Mouse (Mus musculus) hindbrain, embryonic 16.5 days (tissue): ENCODE measurements around the gene Rpl6. TPM values are rescaled to one million over a fixed set of nuclear protein-coding genes. Genes with fewer than 3 reads are reported as not detected.
A peak's percentile ranks its signal among the peaks of the same experiment; 100 is the strongest.

Experiments used
- ATAC-seq: fragments of 200-750 bp; cut with Nextera tagmentation; 2 replicates; pipeline ENCODE4 v1.8.0; 2017; ENCODE audit warnings: moderate TSS enrichment, moderate library complexity
- H3K27ac ChIP-seq: fragments of 300-500 bp; sonication (generic); 2 replicates; pipeline ENCODE4 v1.5.1; 2014; ENCODE audit warnings: low read depth, mild to moderate bottlenecking, control low read depth, low read length, moderate library complexity
- H3K27me3 ChIP-seq: fragments of 300-500 bp; sonication (generic); replicated peaks from 2 replicates; pipeline ENCODE4 v1.6.1; 2014; ENCODE audit warnings: low read length; ENCODE audit not compliant: control insufficient read depth, insufficient read depth
- H3K36me3 ChIP-seq: fragments of 300-500 bp; sonication (generic); 2 replicates; pipeline ENCODE4 v1.6.1; 2014; ENCODE audit warnings: mild to moderate bottlenecking, low read length, moderate library complexity, mixed read lengths; ENCODE audit not compliant: control insufficient read depth, insufficient read depth
- H3K4me1 ChIP-seq: fragments of 300-500 bp; sonication (generic); 2 replicates; pipeline ENCODE4 v1.6.1; 2014; ENCODE audit warnings: low read depth, low read length; ENCODE audit not compliant: control insufficient read depth, insufficient read depth
- H3K4me2 ChIP-seq: fragments of 300-500 bp; sonication (generic); 2 replicates; pipeline ENCODE4 v1.6.1; 2014; ENCODE audit warnings: mild to moderate bottlenecking, low read length, control low read depth, moderate library complexity
- H3K4me3 ChIP-seq: fragments of 300-500 bp; sonication (generic); 2 replicates; pipeline ENCODE4 v1.5.1; 2014; ENCODE audit warnings: mild to moderate bottlenecking, low read length, control low read depth, moderate library complexity
- H3K9ac ChIP-seq: fragments of 300-500 bp; sonication (generic); 2 replicates; pipeline ENCODE4 v1.6.1; 2014; ENCODE audit warnings: low read depth, mild to moderate bottlenecking, control low read depth, low read length, moderate library complexity
- H3K9me3 ChIP-seq: fragments of 300-500 bp; sonication (generic); 2 replicates; pipeline ENCODE4 v1.6.1; 2014; ENCODE audit warnings: mild to moderate bottlenecking, low read length, moderate library complexity; ENCODE audit not compliant: control insufficient read depth
- WGBS: fragments of 180-500 bp; shearing (Covaris S2); extraction: QIAGEN DNeasy Blood & Tissue Kit; methylation state at CpG from one replicate; pipeline ENCODE4 v1.1.7; 2014; 5-methylcytosine and 5-hydroxymethylcytosine counted together
- polyA plus RNA-seq: library from polyadenylated mRNA; unstranded; fragments of >200 nt; fragmentation: Nextera tagmentation; extraction: Ambion mirVana; gene quantifications from 2 replicates; pipeline ENCODE4 v1.2.1, GENCODE M21; 2015

Rpl6 gene
- polyA plus RNA-seq, 1 experiment from 2014 or later, result 318 TPM

DNA sequence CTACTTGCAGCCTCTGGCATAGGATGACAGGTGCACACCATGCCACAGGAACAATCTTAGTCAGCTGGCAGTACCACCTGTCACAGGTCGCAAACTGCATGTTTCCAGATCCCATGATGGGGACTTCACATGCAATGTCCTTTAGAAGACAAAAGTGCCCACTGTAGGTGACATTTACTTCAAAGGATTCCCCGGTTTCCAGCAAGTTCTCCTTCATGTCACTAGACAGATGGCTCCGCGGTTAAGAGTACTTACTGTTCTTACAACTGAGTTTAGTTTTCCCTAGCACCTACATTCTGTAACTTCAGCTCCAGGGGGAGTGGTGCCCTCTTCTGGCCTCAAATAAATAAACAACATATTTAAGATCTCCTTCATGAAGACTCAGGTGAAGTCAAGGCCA, 31.4 kb upstream of the Rpl6 start:
- Histone ChIP-seq H3K9ac (no peak overlapping the region), H3K9me3 (no peaks in the 10 kb centered on the region), H3K4me1 (no peaks in the 10 kb centered on the region), H3K4me2 (no peak overlapping the region), H3K36me3 (peaks cover 3% of the 10 kb centered on the region; the same call in 1 of the 2 replicates), H3K4me3 (no peak overlapping the region), H3K27ac (no peak overlapping the region), H3K27me3 (no peaks in the 10 kb centered on the region)
- 89% methylated on average over 4 of the region's 4 CpGs for WGBS
- ATAC-seq, result 0 out of 2 replicates have a peak, but pooled peaks have one; percentile 27

DNA sequence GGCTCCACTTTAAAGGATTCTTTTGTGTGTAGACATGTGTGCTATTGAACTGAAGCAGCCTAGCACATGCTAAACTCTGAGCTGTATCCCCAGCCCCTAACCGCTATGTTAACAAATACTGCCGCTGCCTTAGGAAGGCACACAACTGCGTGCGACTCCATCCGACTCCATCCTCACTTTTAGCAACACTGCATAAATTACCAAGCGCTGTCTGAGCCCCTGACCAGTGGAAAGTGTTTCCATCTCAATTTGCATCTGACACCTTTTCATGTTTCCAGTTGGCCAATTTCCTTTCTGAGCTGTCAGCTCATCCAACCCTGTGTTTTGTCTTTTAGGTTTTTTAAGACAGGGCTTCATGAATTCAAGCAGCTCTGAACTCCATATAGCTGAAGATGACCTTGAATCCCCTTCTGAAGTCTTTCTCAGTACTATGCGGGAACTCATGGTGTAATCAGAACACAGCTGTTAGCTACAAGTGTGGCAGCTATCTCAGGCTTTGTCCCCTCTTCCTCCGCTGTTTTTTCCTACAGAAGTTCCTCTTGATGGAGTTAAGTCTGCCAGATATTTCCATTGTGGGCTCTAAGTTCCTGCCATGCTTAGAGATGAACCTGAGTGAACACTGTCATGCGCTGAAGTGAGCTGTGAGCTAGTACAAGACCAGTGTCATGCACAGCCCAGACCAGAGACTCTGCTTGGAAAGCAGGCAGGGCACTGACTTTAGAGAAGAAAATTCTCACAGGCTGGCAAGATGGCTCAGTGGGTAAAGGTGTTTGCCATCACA, 25.0 kb upstream of the Rpl6 start:
- peaks cover 14% of the 10 kb centered on the region for H3K4me1 ChIP-seq
- no peaks in the 10 kb centered on the region for H3K27me3 ChIP-seq
- WGBS, result 65% methylated on average over 9 of the region's 9 CpGs
- H3K4me2 ChIP-seq, result no peak overlapping the region
- no peak for ATAC-seq
- H3K9ac ChIP-seq, result no peak overlapping the region
- H3K9me3 ChIP-seq, result no peaks in the 10 kb centered on the region
- no peaks in the 10 kb centered on the region for H3K36me3 ChIP-seq
- no peak overlapping the region for H3K27ac ChIP-seq
- H3K4me3 ChIP-seq, result no peak overlapping the region

DNA sequence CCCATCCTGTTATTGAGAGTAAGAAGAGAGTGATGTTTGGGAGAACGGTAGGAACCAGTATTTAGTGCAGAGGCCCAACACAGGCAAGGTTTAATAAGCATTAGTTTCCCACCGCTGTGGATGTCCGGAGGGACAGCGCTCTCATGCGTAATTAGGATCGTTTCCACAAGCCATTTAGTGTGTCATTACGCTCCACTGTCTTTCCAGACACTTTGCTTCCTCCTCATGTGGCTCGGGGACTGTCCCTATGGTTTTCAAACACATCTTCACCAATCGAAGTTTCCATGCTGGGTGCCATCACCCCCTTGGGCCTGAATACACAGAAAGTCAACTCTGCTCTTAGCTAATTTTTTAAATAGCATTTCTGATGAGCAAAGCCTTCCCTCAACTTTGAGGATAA, 21.0 kb upstream of the Rpl6 start:
- H3K4me3 ChIP-seq, result no peak overlapping the region
- H3K4me1 ChIP-seq, result peaks cover 44% of the 10 kb centered on the region

DNA sequence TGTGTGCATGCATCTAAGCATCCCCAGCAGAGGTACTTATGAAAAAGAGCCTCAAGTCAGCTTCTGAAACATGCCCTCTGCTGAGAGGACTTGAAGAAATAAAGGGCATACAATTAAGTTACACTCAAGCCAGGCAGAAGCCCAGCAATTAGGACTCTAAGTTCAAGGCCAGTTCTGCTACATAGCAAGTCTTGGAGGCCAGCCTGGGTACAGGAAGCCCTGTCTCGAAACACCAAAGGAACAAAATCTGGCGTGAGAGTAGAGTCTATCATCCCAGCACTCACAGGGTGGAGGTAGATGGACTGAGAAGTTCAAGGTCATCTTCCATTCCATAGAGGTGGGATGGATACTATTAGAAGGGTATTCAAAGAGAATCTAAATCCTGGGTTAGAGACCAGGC, 19.9 kb upstream of the Rpl6 start:
- H3K27ac ChIP-seq, result no peak overlapping the region

More for the DNA sequence above, 21.0 kb upstream of the Rpl6 start:
- no peak overlapping the region for H3K27ac ChIP-seq
- no peak for ATAC-seq
- H3K9me3 ChIP-seq, result no peaks in the 10 kb centered on the region
- no peak overlapping the region for H3K4me2 ChIP-seq
- no peak overlapping the region for H3K9ac ChIP-seq
- WGBS, result 59% methylated on average over 9 of the region's 9 CpGs
- no peaks in the 10 kb centered on the region for H3K27me3 ChIP-seq
- no peaks in the 10 kb centered on the region for H3K36me3 ChIP-seq

DNA sequence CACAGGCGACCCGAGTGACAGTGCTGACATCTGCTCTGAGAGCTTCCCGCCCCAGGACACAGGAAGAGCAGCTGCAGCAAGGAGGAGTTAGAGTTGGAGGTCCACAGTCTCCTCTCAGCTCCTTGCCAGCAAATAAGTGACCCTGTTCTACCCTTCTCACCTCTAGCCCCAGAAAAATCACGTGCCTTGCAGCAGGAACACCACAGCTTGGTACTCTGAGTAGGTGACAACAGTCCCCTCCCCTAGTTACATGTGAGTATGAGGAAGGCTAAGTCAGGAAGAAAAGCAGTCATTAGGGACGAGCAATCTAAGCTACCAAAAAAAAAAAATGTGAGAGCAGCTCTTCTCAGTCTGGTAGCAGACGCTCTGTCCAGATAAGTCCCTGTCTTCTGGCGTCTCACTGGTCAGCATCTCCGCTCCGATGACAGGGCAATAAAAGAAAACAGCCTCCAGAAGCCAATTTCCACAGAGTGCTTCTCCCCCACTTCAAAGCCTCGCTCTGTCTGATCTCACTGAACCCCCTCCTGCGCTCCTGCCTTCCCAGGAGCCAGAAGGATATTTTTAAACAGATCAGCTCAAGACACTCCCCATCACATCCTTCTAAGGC, 19.2 kb upstream of the Rpl6 start:
- H3K27ac ChIP-seq, result peak overlapping the region; percentile 64; the same call in 1 of the 2 replicates
- WGBS, result 43% methylated on average over 11 of the region's 11 CpGs
- H3K9ac ChIP-seq, result no peak overlapping the region
- H3K4me2 ChIP-seq, result no peak overlapping the region
- H3K4me1 ChIP-seq, result peaks cover 49% of the 10 kb centered on the region
- no peaks in the 10 kb centered on the region for H3K9me3 ChIP-seq
- H3K27me3 ChIP-seq, result no peaks in the 10 kb centered on the region
- peak; percentile 32; the same call in 1 of the 2 replicates for ATAC-seq
- no peak overlapping the region for H3K4me3 ChIP-seq
- H3K36me3 ChIP-seq, result no peaks in the 10 kb centered on the region

More for the DNA sequence above, 19.9 kb upstream of the Rpl6 start:
- no peaks in the 10 kb centered on the region for H3K9me3 ChIP-seq
- H3K9ac ChIP-seq, result no peak overlapping the region
- H3K4me1 ChIP-seq, result peaks cover 47% of the 10 kb centered on the region
- no peak overlapping the region for H3K4me2 ChIP-seq
- H3K4me3 ChIP-seq, result no peak overlapping the region
- no peaks in the 10 kb centered on the region for H3K36me3 ChIP-seq
- WGBS, result 85% methylated on average over 2 of the region's 2 CpGs
- no peak for ATAC-seq
- H3K27me3 ChIP-seq, result no peaks in the 10 kb centered on the region

DNA sequence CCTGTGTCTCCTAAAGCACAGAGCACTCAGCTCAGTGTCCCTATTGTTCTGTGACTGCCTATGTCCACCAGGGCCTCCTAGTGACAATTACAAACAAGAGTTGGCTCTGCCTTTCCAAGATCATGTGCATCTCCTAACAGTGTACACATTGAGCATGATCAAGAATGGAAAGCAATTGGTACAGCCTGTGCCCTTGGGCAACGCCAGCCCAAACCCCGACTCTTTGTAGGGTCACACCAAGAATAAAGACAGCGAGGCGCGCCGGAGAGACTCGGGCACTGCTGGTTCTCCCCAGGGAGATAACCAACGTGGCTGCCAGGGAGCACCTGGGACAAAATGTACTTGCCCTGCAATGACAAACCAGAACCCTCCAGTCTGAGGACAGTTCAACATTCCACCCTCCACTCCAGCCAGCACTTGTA, 16.7 kb upstream of the Rpl6 start:
- Histone ChIP-seq H3K36me3 (no peaks in the 10 kb centered on the region), H3K9ac (no peak overlapping the region), H3K27ac (no peak overlapping the region), H3K4me2 (no peak overlapping the region), H3K9me3 (no peaks in the 10 kb centered on the region), H3K27me3 (no peaks in the 10 kb centered on the region), H3K4me3 (no peak overlapping the region), H3K4me1 (peaks cover 59% of the 10 kb centered on the region)
- ATAC-seq, result no peak
- WGBS, result 51% methylated on average over 8 of the region's 8 CpGs

DNA sequence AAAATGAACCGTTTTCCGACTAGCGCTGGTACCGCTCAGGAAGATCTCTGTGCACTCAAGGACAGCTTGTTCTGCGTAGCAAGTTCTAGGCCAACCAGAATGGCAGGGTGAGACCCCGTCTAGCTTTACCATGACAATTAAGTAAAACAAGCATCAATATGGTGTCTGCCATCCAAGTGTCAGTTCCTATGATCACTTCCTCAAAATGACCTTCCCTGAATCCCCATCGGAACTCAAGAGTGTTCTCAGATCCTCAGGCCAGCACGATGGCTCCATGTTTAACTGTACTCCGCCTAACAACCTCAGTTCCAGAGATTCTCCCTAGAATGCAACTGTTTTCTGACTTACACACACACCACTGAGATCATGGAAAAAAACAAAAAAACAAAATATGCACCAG, 16.0 kb upstream of the Rpl6 start:
- no peak overlapping the region for H3K4me2 ChIP-seq
- H3K4me3 ChIP-seq, result no peak overlapping the region
- no peak for ATAC-seq
- 91% methylated on average over 9 of the region's 9 CpGs for WGBS
- H3K9ac ChIP-seq, result no peak overlapping the region
- no peaks in the 10 kb centered on the region for H3K9me3 ChIP-seq
- H3K27me3 ChIP-seq, result no peaks in the 10 kb centered on the region
- peaks cover 58% of the 10 kb centered on the region for H3K4me1 ChIP-seq
- no peaks in the 10 kb centered on the region for H3K36me3 ChIP-seq
- no peak overlapping the region for H3K27ac ChIP-seq

DNA sequence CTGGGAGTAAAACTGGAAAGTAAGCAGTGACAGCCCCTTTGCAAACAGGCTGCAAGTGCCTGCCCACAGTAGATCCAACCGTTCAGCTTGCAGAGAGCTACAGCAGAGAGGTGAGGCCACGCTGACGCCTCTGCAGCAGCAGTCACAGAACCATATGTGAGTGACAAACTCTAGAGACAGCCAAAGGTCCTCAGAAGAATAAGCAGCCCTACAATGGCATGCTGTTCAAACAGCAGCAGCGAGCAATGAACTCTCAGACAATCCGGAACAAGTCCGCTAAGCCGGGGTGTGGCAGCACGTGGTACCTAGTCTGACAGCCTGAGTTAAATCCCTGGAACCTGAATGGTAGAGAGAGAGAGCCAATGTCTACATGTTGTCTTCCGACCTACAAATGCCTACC, 15.1 kb upstream of the Rpl6 start:
- no peaks in the 10 kb centered on the region for H3K27me3 ChIP-seq
- no peak overlapping the region for H3K4me3 ChIP-seq
- H3K4me2 ChIP-seq, result peak overlapping the region; percentile 25; the same call in 1 of the 2 replicates
- WGBS, result 82% methylated on average over 9 of the region's 9 CpGs
- no peak overlapping the region for H3K9ac ChIP-seq
- H3K9me3 ChIP-seq, result no peaks in the 10 kb centered on the region
- no peaks in the 10 kb centered on the region for H3K36me3 ChIP-seq
- H3K27ac ChIP-seq, result no peak overlapping the region; the same call in 1 of the 2 replicates
- ATAC-seq, result no peak
- H3K4me1 ChIP-seq, result peaks cover 51% of the 10 kb centered on the region

DNA sequence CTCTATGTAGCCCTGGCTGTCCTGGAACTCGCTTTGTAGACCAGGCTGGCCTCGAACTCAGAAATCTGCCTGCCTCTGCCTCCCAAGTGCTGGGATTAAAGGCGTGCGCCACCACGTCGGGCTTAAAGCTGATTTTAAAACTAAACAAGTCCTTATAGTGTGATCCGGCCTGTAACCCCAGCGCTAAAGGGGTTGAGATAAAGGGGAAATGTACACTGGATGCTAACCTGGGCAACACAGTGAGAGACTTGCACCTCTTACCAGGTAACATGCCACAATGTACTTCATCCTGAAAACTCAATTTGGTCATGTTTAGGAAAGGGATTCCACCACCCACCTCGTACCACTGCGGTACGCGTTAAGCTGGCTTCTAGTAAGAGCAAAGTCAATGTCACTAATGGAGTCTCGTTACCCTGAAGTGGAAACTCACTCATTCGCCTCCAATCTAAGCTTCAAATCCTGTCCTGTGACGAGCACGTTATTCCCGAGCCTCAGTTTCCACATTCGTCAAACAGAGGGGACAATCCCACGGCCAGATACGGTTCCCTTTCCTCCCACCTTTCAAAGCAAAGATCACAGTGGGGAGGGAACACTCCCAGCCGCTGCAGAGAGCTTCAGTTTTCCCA, 14.0 kb upstream of the Rpl6 start:
- H3K9me3 ChIP-seq, result no peaks in the 10 kb centered on the region
- ATAC-seq, result no peak
- H3K27me3 ChIP-seq, result no peaks in the 10 kb centered on the region
- 32% methylated on average over 21 of the region's 21 CpGs for WGBS
- no peaks in the 10 kb centered on the region for H3K36me3 ChIP-seq
- H3K27ac ChIP-seq, result peak overlapping the region; percentile 81
- peak overlapping the region; percentile 95 for H3K4me3 ChIP-seq
- H3K4me2 ChIP-seq, result peak overlapping the region; percentile 85
- H3K4me1 ChIP-seq, result peaks cover 41% of the 10 kb centered on the region
- H3K9ac ChIP-seq, result peak overlapping the region; percentile 97
